Mouse (Mus musculus) activated CD4-positive, CD25-positive, alpha-beta regulatory T cell, adult 4 months (primary cell): ENCODE measurements at regions not wholly inside any gene's neighbourhood (a gene's known extent, or its start where the extent isn't known, plus 50 kb on each side); places are given as distances from the start of the nearest gene placed in this dataset.

ENCODE experiments used
- ATAC-seq: one replicate; pipeline ENCODE4 v1.8.0; 2017

GRCm38 (mm10) chr5:62939050-62939449 is 125.4 kb downstream of the Dthd1 start:
- peak; percentile 71 for ATAC-seq
